Mouse (Mus musculus) cerebellum, adult 2 months (tissue): ENCODE measurements around the gene Cnnm2.

Source experiments
- CTCF ChIP-seq: fragments of 200-500 bp; IDR thresholded peaks from 2 replicates; pipeline ENCODE4 v1.5.1; 2011; ENCODE audit warnings: low read depth, mild to moderate bottlenecking, control low read depth, low read length, moderate library complexity, borderline replicate concordance; ENCODE audit not compliant: insufficient read depth
- POLR2A ChIP-seq: fragments of 200-500 bp; IDR thresholded peaks from 2 replicates; pipeline ENCODE4 v1.6.1; 2011; ENCODE audit warnings: low read length, control low read depth, borderline replicate concordance; ENCODE audit not compliant: insufficient read depth

GRCm38 (mm10) chr19:46808261-46808660 is 46.9 kb downstream of the Cnnm2 start:
- TF ChIP-seq CTCF (no peak), POLR2A (no peak)
